Mouse (Mus musculus) bone marrow macrophage, adult 2 months (primary cell): ENCODE measurements around the gene Khsrp.

Source experiments
- CTCF ChIP-seq: IDR thresholded peaks from 2 replicates; pipeline ENCODE4 v1.5.1; 2012; ENCODE audit warnings: low read depth, mild to moderate bottlenecking, low read length, moderate library complexity
- POLR2A ChIP-seq: IDR thresholded peaks from 2 replicates; pipeline ENCODE4 v1.6.1; 2012; ENCODE audit warnings: mild to moderate bottlenecking, low read depth, low read length, borderline replicate concordance

DNA sequence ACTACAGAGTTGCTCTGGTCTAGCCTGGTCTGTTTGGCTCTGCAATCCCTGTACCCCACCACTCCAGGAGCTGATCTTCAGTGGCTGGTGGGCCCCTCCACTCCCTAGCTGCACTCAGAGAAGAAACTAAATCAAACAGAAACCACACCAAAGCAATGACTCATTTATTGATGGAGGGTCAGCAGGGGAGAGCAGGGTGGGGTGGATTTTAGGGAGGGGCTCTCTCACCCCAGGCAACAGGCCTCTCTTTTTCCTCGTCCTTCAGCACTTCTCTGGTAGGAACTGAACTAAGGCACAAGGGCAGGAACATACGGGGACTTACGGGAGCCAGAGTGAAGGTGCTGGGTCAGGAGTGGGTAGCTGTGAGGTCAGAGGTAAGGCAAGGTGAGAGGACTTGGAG, 48.6 kb upstream of the Khsrp start:
- TF ChIP-seq POLR2A (no peak), CTCF (no peak)
